Mouse (Mus musculus): ENCODE measurements around the gene Reg3a. TPM values are rescaled to one million over a fixed set of nuclear protein-coding genes. Genes with fewer than 3 reads are reported as not detected.
"Not testable (repeated sequence)": the region's sequence is repeated elsewhere in the genome, so short reads cannot be mapped to it uniquely, and the experiment has no call there.

The Reg3a gene
- not detected for total RNA-seq (2022)

DNA sequence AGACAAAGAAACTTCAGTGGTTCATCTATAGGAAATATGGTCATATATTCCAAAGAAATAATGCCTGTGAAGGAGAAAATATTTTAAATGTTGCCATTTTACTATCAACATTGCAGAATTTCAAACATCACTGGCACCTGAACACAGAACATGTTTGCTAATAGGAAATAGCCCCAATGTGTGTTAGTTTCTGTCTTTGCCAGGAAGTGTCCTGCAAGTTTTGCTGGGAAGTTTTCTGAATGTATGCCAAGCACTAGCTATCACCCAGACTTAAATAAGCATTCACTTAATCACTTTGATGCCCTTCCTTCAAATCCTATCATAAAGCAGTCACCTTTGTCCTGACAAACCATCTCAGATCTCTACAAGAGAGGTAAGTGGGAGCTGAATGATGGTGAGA is at the start of gene Reg3a:
TSS of gene Reg3a (plus strand) at position 301 of the 400 bp plus-strand sequence.
- DNase-seq, result no peak

DNA sequence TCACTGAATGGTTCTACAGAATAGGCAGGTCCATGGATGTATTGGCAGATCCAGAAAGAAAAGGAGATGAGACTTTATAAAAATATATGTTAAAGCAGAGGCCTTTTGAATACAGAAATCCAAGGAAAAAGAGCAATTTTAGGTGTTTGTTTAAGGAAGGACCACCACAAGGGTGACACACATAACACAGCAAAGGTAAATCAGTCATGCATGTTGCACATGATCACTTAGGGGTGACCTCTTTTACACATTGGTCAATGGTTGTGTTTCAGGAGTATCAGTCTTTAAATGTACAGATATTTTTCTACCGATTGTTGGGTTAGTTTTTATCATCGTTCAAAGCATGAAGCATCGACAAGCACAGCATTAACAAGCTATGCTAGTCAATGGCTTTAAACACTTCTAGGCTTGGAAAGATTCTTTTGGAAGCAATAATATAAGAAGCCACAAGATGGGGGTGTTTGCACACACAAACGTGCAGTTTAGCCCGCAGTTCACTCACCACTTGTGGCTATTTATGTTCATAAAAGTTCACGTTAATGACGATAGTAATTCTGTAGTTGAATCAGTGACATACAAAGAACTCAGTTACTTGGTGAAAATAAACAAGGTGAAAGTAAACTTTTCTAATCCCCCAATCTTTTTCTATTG is 48.5 kb upstream of the Reg3a start:
- DNase-seq, result no peak

DNA sequence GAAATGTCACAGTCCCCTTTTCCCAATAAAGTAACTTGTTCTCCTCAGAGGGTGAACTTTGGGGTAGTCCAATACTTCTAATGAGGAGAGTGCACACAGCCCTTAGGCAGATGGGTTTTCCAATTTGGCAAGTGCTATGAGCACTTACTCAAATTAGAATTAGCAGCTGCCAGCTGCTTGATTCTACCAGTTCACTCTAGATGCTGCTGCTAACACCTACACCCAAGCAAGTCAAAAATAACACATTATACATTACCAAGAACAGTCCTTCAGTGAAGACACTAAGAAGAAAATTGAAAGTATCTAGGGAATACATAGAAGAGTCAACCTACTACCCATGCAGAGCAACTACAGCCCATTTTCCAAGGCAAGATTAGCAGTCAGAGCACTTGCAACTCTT is 40.2 kb upstream of the Reg3a start:
- no peak for DNase-seq

DNA sequence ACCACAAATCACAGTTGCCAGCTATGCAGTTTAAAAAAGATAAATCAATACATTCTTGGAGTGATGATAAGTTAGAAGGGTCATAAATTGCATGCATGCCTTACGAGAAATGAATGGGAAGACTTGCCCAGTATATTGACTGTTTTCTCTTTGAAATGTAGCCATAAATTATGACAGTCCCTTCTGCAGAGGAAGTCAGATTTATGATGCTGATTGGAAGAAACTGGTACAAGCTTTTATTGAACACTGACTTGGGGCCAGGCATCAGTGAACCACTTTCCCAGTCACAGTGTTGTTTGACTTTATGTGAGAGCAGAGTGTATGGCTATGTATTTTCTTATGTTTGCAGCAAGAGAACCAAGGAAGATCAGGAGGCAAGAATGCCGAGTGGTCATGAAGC is 38.8 kb upstream of the Reg3a start:
- no peak for DNase-seq

DNA sequence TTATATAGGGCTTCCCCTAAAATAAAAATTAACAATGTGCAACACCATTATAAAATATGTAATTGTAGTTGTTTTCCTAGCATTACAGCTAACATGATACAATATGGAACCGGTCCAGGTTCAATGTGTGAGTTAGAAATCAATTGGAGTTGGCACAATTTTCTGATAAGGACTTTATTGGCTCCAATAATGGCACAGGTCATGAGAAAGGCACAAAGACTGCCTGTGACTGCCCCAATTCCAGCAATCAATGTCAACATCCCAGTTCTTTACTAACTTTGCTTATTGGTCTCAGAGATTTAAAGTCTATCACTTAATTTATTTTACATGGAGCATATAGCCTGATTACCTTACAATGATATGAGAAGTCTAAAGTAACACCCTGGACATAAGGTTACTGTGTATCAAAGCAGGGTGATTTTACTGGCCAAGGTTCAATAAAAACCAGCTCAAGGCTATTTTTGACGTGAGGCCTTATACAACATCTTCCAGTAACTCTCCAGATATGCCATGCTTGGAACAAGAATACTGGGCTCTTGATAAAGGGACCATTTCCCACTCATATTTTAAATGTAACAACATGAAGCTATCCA is 18.4 kb upstream of the Reg3a start:
- no peak for DNase-seq

DNA sequence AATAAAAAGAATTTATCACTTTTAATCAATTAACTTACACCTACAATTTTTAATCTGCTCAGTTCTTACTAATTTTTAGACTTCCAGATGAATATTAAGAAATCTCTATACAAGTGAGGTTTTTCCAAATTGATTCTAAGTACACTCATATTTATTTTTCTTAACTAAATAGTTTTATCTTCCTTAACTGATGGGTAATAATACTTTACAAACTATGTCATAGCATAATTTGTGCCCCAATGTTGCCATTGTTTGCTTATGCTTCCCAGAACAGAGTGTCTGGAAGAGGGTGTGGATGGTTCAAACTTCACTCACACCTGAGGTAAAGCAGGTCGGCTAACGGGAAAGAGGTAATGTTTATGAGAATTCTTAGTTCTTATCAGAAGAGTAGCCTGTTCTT is 10.2 kb upstream of the Reg3a start, which contains the start of gene Reg3b:
TSS of gene Reg3b (plus strand) at position 301 of the 400 bp plus-strand sequence.
- no peak for DNase-seq

DNA sequence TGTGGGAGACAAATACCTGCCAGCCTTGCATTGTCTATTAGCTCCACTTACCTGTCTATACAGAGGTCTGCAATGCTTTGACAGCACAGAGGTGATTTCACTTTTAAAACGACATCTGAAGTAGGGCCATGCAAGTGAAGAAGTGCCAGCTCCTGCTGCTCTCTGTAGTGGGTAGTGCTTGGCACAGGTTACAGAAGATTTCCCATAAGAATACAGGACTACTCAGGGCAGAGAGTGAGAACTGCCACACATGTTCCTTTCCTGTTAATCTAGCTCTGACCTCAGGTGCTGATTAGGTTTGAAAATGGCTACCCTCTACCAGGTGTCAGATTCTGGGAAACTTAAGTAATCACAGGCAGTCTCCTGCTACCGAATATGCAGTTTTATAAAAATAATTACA is 1.7 kb upstream of the Reg3a start, which contains the start of gene Reg3d:
TSS of gene Reg3d (minus strand) at position 101 of the 400 bp plus-strand sequence.
- DNase-seq, result no peak

DNA sequence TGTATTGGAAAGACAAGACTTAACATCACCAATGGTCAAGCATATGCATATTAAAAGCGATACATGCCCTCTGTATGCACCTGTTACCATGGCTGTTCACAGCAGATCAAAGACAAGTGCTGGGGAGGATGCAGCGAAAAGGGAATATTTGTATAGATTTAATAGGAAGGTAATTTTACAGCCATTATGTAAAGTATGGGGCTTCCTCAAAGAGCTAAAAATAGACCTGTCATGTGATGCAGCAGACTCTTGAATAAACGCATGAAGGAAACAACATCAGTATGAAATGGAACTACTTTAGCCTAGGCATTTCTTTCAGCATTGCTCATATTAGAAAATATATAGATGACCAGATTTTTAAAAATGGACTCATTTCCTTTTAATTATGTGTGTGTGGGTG is 5.1 kb downstream of the Reg3a start:
- no peak for DNase-seq

DNA sequence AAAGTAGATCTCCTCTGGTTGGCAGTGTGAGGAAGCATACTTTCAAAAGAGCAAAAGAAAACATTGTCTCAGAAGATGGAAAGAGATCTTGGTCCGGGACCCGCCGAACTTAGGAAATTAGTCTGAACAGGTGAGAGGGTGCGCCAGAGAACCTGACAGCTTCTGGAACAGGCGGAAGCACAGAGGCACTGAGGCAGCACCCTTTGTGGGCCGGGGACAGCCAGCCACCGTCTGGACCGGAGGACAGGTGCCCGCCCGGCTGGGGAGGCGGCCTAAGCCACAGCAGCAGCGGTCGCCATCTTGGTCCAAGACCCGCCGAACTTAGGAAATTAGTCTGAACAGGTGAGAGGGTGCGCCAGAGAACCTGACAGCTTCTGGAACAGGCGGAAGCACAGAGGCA is 14.8 kb downstream of the Reg3a start, which contains the start of gene Reg2:
TSS of gene Reg2 (plus strand) at position 301 of the 400 bp plus-strand sequence.
- not testable (repeated sequence) for DNase-seq

DNA sequence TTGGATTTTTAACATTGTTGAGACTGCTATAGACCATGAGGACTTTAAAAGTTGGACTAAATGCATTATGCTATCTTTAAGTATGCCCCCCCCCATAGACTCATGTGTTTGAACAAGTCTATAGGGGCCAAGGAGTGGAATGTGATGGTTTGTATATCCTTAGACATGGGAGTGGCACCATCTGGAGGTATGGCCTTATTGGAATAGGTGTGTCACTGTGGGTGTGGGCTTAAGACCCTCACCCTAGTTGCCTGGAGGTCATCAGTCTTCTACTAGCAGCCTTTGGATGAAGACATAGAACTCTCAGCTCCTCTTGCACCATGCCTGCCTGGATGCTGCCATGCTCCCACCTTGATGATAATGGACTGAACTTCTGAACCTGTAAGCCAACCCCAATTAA is 41.9 kb downstream of the Reg3a start, which contains the start of gene Reg1:
TSS of gene Reg1 (plus strand) at position 301 of the 400 bp plus-strand sequence.
- not testable (repeated sequence) for DNase-seq

DNA sequence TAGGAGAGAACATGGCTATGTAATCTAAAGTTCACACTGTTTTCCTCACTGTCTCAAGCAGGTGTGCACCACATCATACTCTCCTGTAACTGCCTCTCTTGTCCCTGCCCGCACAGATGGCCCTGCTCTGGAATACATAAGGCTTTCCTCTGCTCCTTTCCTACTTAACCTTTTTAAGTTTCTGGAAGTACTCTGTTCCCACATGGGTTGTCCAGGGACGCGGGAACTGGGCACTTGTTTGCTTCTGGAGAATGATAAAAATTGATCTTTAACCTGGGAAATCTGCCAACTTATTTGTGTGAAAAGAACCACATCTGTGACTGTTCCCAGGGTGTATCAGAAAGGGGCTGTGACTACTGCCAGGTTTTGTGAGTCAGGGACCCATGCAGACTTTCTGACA is 45.0 kb downstream of the Reg3a start:
- DNase-seq, result no peak

Other genes starting within 250 kb of the Reg3a start
- gene Reg3b, start 10.1 kb upstream of the Reg3a start, total RNA-seq (2022), result not detected
- gene Reg3d, start 1.8 kb upstream of the Reg3a start, total RNA-seq (2022), result not detected
- gene Reg2, start 14.9 kb downstream of the Reg3a start, total RNA-seq (2022), result not detected
- gene Reg1, start 42.0 kb downstream of the Reg3a start, total RNA-seq (2022), result not detected
- gene Reg3g, start 88.2 kb downstream of the Reg3a start, total RNA-seq (2022), result not detected